Mouse (Mus musculus) forebrain, embryonic 16.5 days (tissue): ENCODE results near the gene Dchs1. TPM values are rescaled to one million over a fixed set of nuclear protein-coding genes. Genes with fewer than 3 reads are reported as not detected.

Experiments
- ATAC-seq: fragments of 200-750 bp; cut with Nextera tagmentation; 2 replicates; pipeline ENCODE4 v1.8.0; 2017; ENCODE audit warnings: mild to moderate bottlenecking, moderate library complexity
- H3K27ac ChIP-seq: fragments of 300-500 bp; sonication (generic); 2 replicates; pipeline ENCODE4 v1.5.1; 2014; ENCODE audit warnings: low read length, control low read depth
- H3K27me3 ChIP-seq: fragments of 300-500 bp; sonication (generic); replicated peaks from 2 replicates; pipeline ENCODE4 v1.6.1; 2014; ENCODE audit warnings: low read length; ENCODE audit not compliant: control insufficient read depth, insufficient read depth
- H3K36me3 ChIP-seq: fragments of 300-500 bp; sonication (generic); 2 replicates; pipeline ENCODE4 v1.6.1; 2014; ENCODE audit not compliant: control insufficient read depth, insufficient read depth
- H3K4me1 ChIP-seq: fragments of 300-500 bp; sonication (generic); replicated peaks from 2 replicates; pipeline ENCODE4 v1.6.1; 2014; ENCODE audit warnings: low read length; ENCODE audit not compliant: control insufficient read depth, insufficient read depth
- H3K4me2 ChIP-seq: fragments of 300-500 bp; sonication (generic); 2 replicates; pipeline ENCODE4 v1.6.1; 2014; ENCODE audit warnings: mild to moderate bottlenecking, low read length, control low read depth
- H3K4me3 ChIP-seq: fragments of 300-500 bp; sonication (generic); replicated peaks from 2 replicates; pipeline ENCODE4 v1.5.1; 2014; ENCODE audit warnings: mild to moderate bottlenecking, low read length, control low read depth
- H3K9ac ChIP-seq: fragments of 300-500 bp; sonication (generic); replicated peaks from 2 replicates; pipeline ENCODE4 v1.6.1; 2014; ENCODE audit warnings: low read depth, low read length, control low read depth
- H3K9me3 ChIP-seq: fragments of 300-500 bp; sonication (generic); 2 replicates; pipeline ENCODE4 v1.6.1; 2016; ENCODE audit warnings: low read length; ENCODE audit not compliant: control insufficient read depth
- WGBS: fragments of 180-500 bp; shearing (Covaris S2); extraction: QIAGEN DNeasy Blood & Tissue Kit; methylation state at CpG from one replicate; pipeline ENCODE4 v1.1.7; 2014; 5-methylcytosine and 5-hydroxymethylcytosine counted together
- polyA plus RNA-seq: library from polyadenylated mRNA; unstranded; fragments of >200 nt; fragmentation: Nextera tagmentation; extraction: Ambion mirVana; gene quantifications from 2 replicates; pipeline ENCODE4 v1.2.1, GENCODE M21; 2015

Gene Dchs1
- polyA plus RNA-seq, 1 experiment from 2014 or later: 22.0 TPM

- Histone ChIP-seq H3K4me1 (peaks cover 7% of the 10 kb centered on the region; the same call in 1 of the 2 replicates), H3K4me3 (no peak overlapping the region), H3K9ac (no peak overlapping the region), H3K27me3 (no peaks in the 10 kb centered on the region), H3K36me3 (peaks cover 12% of the 10 kb centered on the region), H3K27ac (peak overlapping the region; percentile 74), H3K4me2 (peak overlapping the region; percentile 13), H3K9me3 (no peaks in the 10 kb centered on the region)
- ATAC-seq: peak; percentile 71
- WGBS: 12% methylated on average over 6 of the region's 6 CpGs
Observed at GRCm38 (mm10) chr7:105728701-105729428, 58.6 kb downstream of the Dchs1 start.

- Histone ChIP-seq H3K4me2 (no peak overlapping the region), H3K27ac (no peak overlapping the region), H3K9ac (no peak overlapping the region), H3K27me3 (no peaks in the 10 kb centered on the region), H3K4me3 (no peak overlapping the region), H3K9me3 (peaks cover 2% of the 10 kb centered on the region; the same call in 1 of the 2 replicates), H3K4me1 (peaks cover 7% of the 10 kb centered on the region; the same call in 1 of the 2 replicates), H3K36me3 (peaks cover 4% of the 10 kb centered on the region; the same call in 1 of the 2 replicates)
- ATAC-seq: no peak
- 93% methylated on average over 4 of the region's 4 CpGs for WGBS
Observed at GRCm38 (mm10) chr7:105726980-105727325, 60.5 kb downstream of the Dchs1 start.

GRCm38 (mm10) chr7:105726144-105726979 lies 61.1 kb downstream of the Dchs1 start:
- ATAC-seq: peak; percentile 77
- H3K27ac ChIP-seq: peak overlapping the region; percentile 50

GRCm38 (mm10) chr7:105721916-105722315 lies 65.5 kb downstream of the Dchs1 start:
- no peaks in the 10 kb centered on the region for H3K4me1 ChIP-seq
- no peak overlapping the region for H3K27ac ChIP-seq
- H3K36me3 ChIP-seq: no peaks in the 10 kb centered on the region
- H3K4me3 ChIP-seq: no peak overlapping the region
- H3K9me3 ChIP-seq: peaks cover 2% of the 10 kb centered on the region; the same call in 1 of the 2 replicates
- H3K4me2 ChIP-seq: no peak overlapping the region
- no peak overlapping the region for H3K9ac ChIP-seq
- no peak for ATAC-seq
- WGBS: 63% methylated on average over 2 of the region's 2 CpGs
- H3K27me3 ChIP-seq: no peaks in the 10 kb centered on the region

More at GRCm38 (mm10) chr7:105726144-105726979, 61.1 kb downstream of the Dchs1 start:
- Histone ChIP-seq H3K27me3 (no peaks in the 10 kb centered on the region), H3K4me2 (no peak overlapping the region), H3K36me3 (no peaks in the 10 kb centered on the region; the same call in 1 of the 2 replicates), H3K4me1 (peaks cover 7% of the 10 kb centered on the region; the same call in 1 of the 2 replicates), H3K9ac (peak overlapping the region; percentile 42), H3K9me3 (peaks cover 2% of the 10 kb centered on the region; the same call in 1 of the 2 replicates), H3K4me3 (no peak overlapping the region)
- WGBS: 75% methylated on average over 4 of the region's 4 CpGs

- Histone ChIP-seq H3K4me3 (no peak overlapping the region), H3K4me2 (no peak overlapping the region), H3K4me1 (no peaks in the 10 kb centered on the region), H3K27me3 (no peaks in the 10 kb centered on the region), H3K9ac (no peak overlapping the region), H3K9me3 (no peaks in the 10 kb centered on the region), H3K36me3 (no peaks in the 10 kb centered on the region), H3K27ac (no peak overlapping the region)
- 56% methylated on average over 3 of the region's 3 CpGs for WGBS
- ATAC-seq: no peak
Observed at GRCm38 (mm10) chr7:105715366-105715765, 72.1 kb downstream of the Dchs1 start.

- no peak overlapping the region for H3K9ac ChIP-seq
- no peak overlapping the region for H3K27ac ChIP-seq
- H3K9me3 ChIP-seq: no peaks in the 10 kb centered on the region
- H3K27me3 ChIP-seq: no peaks in the 10 kb centered on the region
- no peaks in the 10 kb centered on the region for H3K4me1 ChIP-seq
- H3K36me3 ChIP-seq: no peaks in the 10 kb centered on the region
- no peak for ATAC-seq
- 97% methylated on average over 5 of the region's 5 CpGs for WGBS
- H3K4me2 ChIP-seq: no peak overlapping the region
- no peak overlapping the region for H3K4me3 ChIP-seq
Observed at GRCm38 (mm10) chr7:105708733-105709132, 78.7 kb downstream of the Dchs1 start.

GRCm38 (mm10) chr7:105703816-105704215 lies 83.6 kb downstream of the Dchs1 start:
- Histone ChIP-seq H3K27me3 (no peaks in the 10 kb centered on the region), H3K4me2 (no peak overlapping the region), H3K9me3 (no peaks in the 10 kb centered on the region), H3K4me1 (no peaks in the 10 kb centered on the region), H3K36me3 (no peaks in the 10 kb centered on the region), H3K9ac (no peak overlapping the region), H3K4me3 (no peak overlapping the region), H3K27ac (no peak overlapping the region)
- WGBS: 87% methylated on average over 4 of the region's 4 CpGs
- no peak for ATAC-seq

GRCm38 (mm10) chr7:105703184-105703583 lies 84.3 kb downstream of the Dchs1 start:
- Histone ChIP-seq H3K4me2 (no peak overlapping the region), H3K36me3 (no peaks in the 10 kb centered on the region), H3K4me3 (no peak overlapping the region), H3K9me3 (no peaks in the 10 kb centered on the region), H3K27ac (no peak overlapping the region), H3K9ac (no peak overlapping the region), H3K27me3 (no peaks in the 10 kb centered on the region), H3K4me1 (no peaks in the 10 kb centered on the region)
- ATAC-seq: no peak
- WGBS: 85% methylated on average over 16 of the region's 16 CpGs
